Mouse (Mus musculus) limb, embryonic 14.5 days (tissue): Measurements from ENCODE around the gene Clec11a. TPM values are rescaled to one million over a fixed set of nuclear protein-coding genes. Genes with fewer than 3 reads are reported as not detected.
A peak's percentile ranks its signal among the peaks of the same experiment; 100 is the strongest.

Experiments used
- ATAC-seq: fragments of 200-750 bp; cut with Nextera tagmentation; 2 replicates; pipeline ENCODE4 v1.8.0; 2017; ENCODE audit warnings: low read depth, moderate number of reproducible peaks, moderate TSS enrichment; ENCODE audit not compliant: low FRiP score
- DNase-seq: peaks from one replicate; pipeline ENCODE4 v3.0.0-alpha.2; 2015; ENCODE audit warnings: low spot score
- H3K27ac ChIP-seq: fragments of 300-500 bp; sonication (generic); replicated peaks from 2 replicates; pipeline ENCODE4 v1.5.1; 2014; ENCODE audit warnings: low read depth, mild to moderate bottlenecking, low read length, moderate library complexity, mixed read lengths
- H3K27me3 ChIP-seq: fragments of 300-500 bp; sonication (generic); 2 replicates; pipeline ENCODE4 v1.6.1; 2014; ENCODE audit warnings: low read length, mixed read lengths; ENCODE audit not compliant: control insufficient read depth, insufficient read depth
- H3K36me3 ChIP-seq: fragments of 300-500 bp; sonication (generic); 2 replicates; pipeline ENCODE4 v1.6.1; 2014; ENCODE audit warnings: mild to moderate bottlenecking, low read length, moderate library complexity, mixed read lengths; ENCODE audit not compliant: control insufficient read depth, insufficient read depth
- H3K4me1 ChIP-seq: fragments of 300-500 bp; sonication (generic); 2 replicates; pipeline ENCODE4 v1.6.1; 2014; ENCODE audit warnings: antibody characterized with exemption, low read length, mixed read lengths; ENCODE audit not compliant: control insufficient read depth, insufficient read depth
- H3K4me2 ChIP-seq: fragments of 300-500 bp; sonication (generic); replicated peaks from 2 replicates; pipeline ENCODE4 v1.6.1; 2014; ENCODE audit warnings: low read depth, mild to moderate bottlenecking, low read length, moderate library complexity; ENCODE audit not compliant: severe bottlenecking
- H3K4me3 ChIP-seq: fragments of 300-500 bp; sonication (generic); replicated peaks from 2 replicates; pipeline ENCODE4 v1.5.1; 2014; ENCODE audit warnings: low read length
- H3K9ac ChIP-seq: fragments of 300-500 bp; sonication (generic); 2 replicates; pipeline ENCODE4 v1.6.1; 2014; ENCODE audit warnings: mild to moderate bottlenecking, low read depth, low read length, moderate library complexity; ENCODE audit not compliant: severe bottlenecking
- H3K9me3 ChIP-seq: fragments of 300-500 bp; sonication (generic); 2 replicates; pipeline ENCODE4 v1.6.1; 2016; ENCODE audit warnings: low read length; ENCODE audit not compliant: control insufficient read depth
- POLR2A ChIP-seq: fragments of 200-500 bp; IDR thresholded peaks from 2 replicates; pipeline ENCODE4 v1.8.0; 2012; ENCODE audit warnings: inconsistent platforms, mild to moderate bottlenecking, moderate library complexity, borderline replicate concordance; ENCODE audit not compliant: insufficient read depth, insufficient read length; ENCODE audit errors: extremely low read depth
- WGBS: fragments of 180-500 bp; shearing (Covaris S2); extraction: QIAGEN DNeasy Blood & Tissue Kit; methylation state at CpG from one replicate; pipeline ENCODE4 v1.1.7; 2014; 5-methylcytosine and 5-hydroxymethylcytosine counted together
- polyA plus RNA-seq, 2 experiments: library from polyadenylated mRNA; depleted of rRNA in 1 of 2; stranded (reverse) in 1 of 2; unstranded in 1 of 2; fragments of >200 nt; fragmentation: Nextera tagmentation in 1 of 2; extraction: Ambion mirVana in 1 of 2; gene quantifications; 2 replicates each; pipeline versions ENCODE4 v1.2.1 to v1.2.3; 2012 to 2014

Gene Clec11a
- polyA plus RNA-seq, 2 experiments: 15.5 to 21.2 TPM

GRCm38 (mm10) chr7:44253023-44253616 lies 53.6 kb downstream of the Clec11a start:
- 63% methylated on average over 15 of the region's 15 CpGs for WGBS
- H3K36me3 ChIP-seq: peaks cover 48% of the 10 kb centered on the region
- TF ChIP-seq POLR2A: no peak
- DNase-seq: no peak
- no peak overlapping the region for H3K9ac ChIP-seq
- H3K27me3 ChIP-seq: no peaks in the 10 kb centered on the region
- H3K9me3 ChIP-seq: no peaks in the 10 kb centered on the region
- 0 out of 2 replicates have a peak, but pooled peaks cover under 1% of the 10 kb centered on the region for H3K4me1 ChIP-seq
- H3K27ac ChIP-seq: no peak overlapping the region
- ATAC-seq: peak; percentile 21; the same call in 1 of the 2 replicates
- no peak overlapping the region for H3K4me3 ChIP-seq
- H3K4me2 ChIP-seq: no peak overlapping the region

Other genes starting within 250 kb of the Clec11a start
- gene Klk1b21, start 204.6 kb downstream of the Clec11a start, polyA plus RNA-seq (2012; rRNA removed): not detected in 2 replicates
- not detected in 2 replicates for gene Klk1b21, start 204.6 kb downstream of the Clec11a start, polyA plus RNA-seq (2014; fragmentation: Nextera tagmentation; extraction: Ambion mirVana)
- gene Klk1b22, start 194.2 kb downstream of the Clec11a start, polyA plus RNA-seq (2012; rRNA removed): not detected in 2 replicates
- not detected in 2 replicates for gene Klk1b22, start 194.2 kb downstream of the Clec11a start, polyA plus RNA-seq (2014; fragmentation: Nextera tagmentation; extraction: Ambion mirVana)
- not detected in 2 replicates for gene Klk1b16, start 170.1 kb downstream of the Clec11a start, polyA plus RNA-seq (2012; rRNA removed)
- gene Klk1b16, start 170.1 kb downstream of the Clec11a start, polyA plus RNA-seq (2014; fragmentation: Nextera tagmentation; extraction: Ambion mirVana): not detected in 2 replicates
- 0.08 and 0.17 TPM in 2 replicates for gene Klk1b24, start 118.7 kb downstream of the Clec11a start, polyA plus RNA-seq (2012; rRNA removed)
- gene Klk1b24, start 118.7 kb downstream of the Clec11a start, polyA plus RNA-seq (2014; fragmentation: Nextera tagmentation; extraction: Ambion mirVana): not detected in 2 replicates
- gene Klk1b3, start 108.7 kb downstream of the Clec11a start, polyA plus RNA-seq (2012; rRNA removed): not detected in 2 replicates
- gene Klk1b3, start 108.7 kb downstream of the Clec11a start, polyA plus RNA-seq (2014; fragmentation: Nextera tagmentation; extraction: Ambion mirVana): not detected in 2 replicates
- gene Klk1b4, start 99.5 kb downstream of the Clec11a start, polyA plus RNA-seq (2012; rRNA removed): not detected in 2 replicates
- not detected in 2 replicates for gene Klk1b4, start 99.5 kb downstream of the Clec11a start, polyA plus RNA-seq (2014; fragmentation: Nextera tagmentation; extraction: Ambion mirVana)
- gene Klk1b5, start 91.0 kb downstream of the Clec11a start, polyA plus RNA-seq (2012; rRNA removed): not detected in 2 replicates
- not detected in 2 replicates for gene Klk1b5, start 91.0 kb downstream of the Clec11a start, polyA plus RNA-seq (2014; fragmentation: Nextera tagmentation; extraction: Ambion mirVana)
- gene Klk1, start 81.5 kb downstream of the Clec11a start, polyA plus RNA-seq (2012; rRNA removed): 0.27 TPM in 1 of 2 replicates, not detected in the other
- not detected in 2 replicates for gene Klk1, start 81.5 kb downstream of the Clec11a start, polyA plus RNA-seq (2014; fragmentation: Nextera tagmentation; extraction: Ambion mirVana)
- gene Gm36864, start 70.7 kb downstream of the Clec11a start, polyA plus RNA-seq (2012; rRNA removed): not detected in 2 replicates
- gene Gm36864, start 70.7 kb downstream of the Clec11a start, polyA plus RNA-seq (2014; fragmentation: Nextera tagmentation; extraction: Ambion mirVana): not detected in 2 replicates
- 1.3 and 1.4 TPM in 2 replicates for gene 1700028J19Rik, start 60.2 kb downstream of the Clec11a start, polyA plus RNA-seq (2012; rRNA removed)
- 0.53 and 1.3 TPM in 2 replicates for gene 1700028J19Rik, start 60.2 kb downstream of the Clec11a start, polyA plus RNA-seq (2014; fragmentation: Nextera tagmentation; extraction: Ambion mirVana)
- 315 and 368 TPM in 2 replicates for gene 2410002F23Rik, start 60.2 kb downstream of the Clec11a start, polyA plus RNA-seq (2012; rRNA removed)
- 163 and 170 TPM in 2 replicates for gene 2410002F23Rik, start 60.2 kb downstream of the Clec11a start, polyA plus RNA-seq (2014; fragmentation: Nextera tagmentation; extraction: Ambion mirVana)
- gene Acp4, start 49.5 kb downstream of the Clec11a start, polyA plus RNA-seq (2012; rRNA removed): 0.09 and 0.25 TPM in 2 replicates
- 0.11 and 0.25 TPM in 2 replicates for gene Acp4, start 49.5 kb downstream of the Clec11a start, polyA plus RNA-seq (2014; fragmentation: Nextera tagmentation; extraction: Ambion mirVana)
- gene Gm15517, start 45.5 kb downstream of the Clec11a start, polyA plus RNA-seq (2012; rRNA removed): not detected in 2 replicates
- gene Gm15517, start 45.5 kb downstream of the Clec11a start, polyA plus RNA-seq (2014; fragmentation: Nextera tagmentation; extraction: Ambion mirVana): not detected in 2 replicates
- 13.6 and 18.2 TPM in 2 replicates for gene Shank1, start 3.4 kb upstream of the Clec11a start, polyA plus RNA-seq (2012; rRNA removed)
- 4.0 and 4.3 TPM in 2 replicates for gene Shank1, start 3.4 kb upstream of the Clec11a start, polyA plus RNA-seq (2014; fragmentation: Nextera tagmentation; extraction: Ambion mirVana)
- 3.3 and 3.8 TPM in 2 replicates for gene Syt3, start 77.2 kb upstream of the Clec11a start, polyA plus RNA-seq (2012; rRNA removed)
- 2.2 and 4.6 TPM in 2 replicates for gene Syt3, start 77.2 kb upstream of the Clec11a start, polyA plus RNA-seq (2014; fragmentation: Nextera tagmentation; extraction: Ambion mirVana)
- 2.1 and 2.7 TPM in 2 replicates for gene 1700008O03Rik, start 78.9 kb upstream of the Clec11a start, polyA plus RNA-seq (2012; rRNA removed)
- gene 1700008O03Rik, start 78.9 kb upstream of the Clec11a start, polyA plus RNA-seq (2014; fragmentation: Nextera tagmentation; extraction: Ambion mirVana): 0.67 and 0.73 TPM in 2 replicates
- 15.3 and 23.0 TPM in 2 replicates for gene Lrrc4b, start 122.1 kb upstream of the Clec11a start, polyA plus RNA-seq (2012; rRNA removed)
- 1.6 and 1.8 TPM in 2 replicates for gene Lrrc4b, start 122.1 kb upstream of the Clec11a start, polyA plus RNA-seq (2014; fragmentation: Nextera tagmentation; extraction: Ambion mirVana)
- gene Aspdh, start 158.5 kb upstream of the Clec11a start, polyA plus RNA-seq (2012; rRNA removed): 1.8 and 3.1 TPM in 2 replicates
- gene Aspdh, start 158.5 kb upstream of the Clec11a start, polyA plus RNA-seq (2014; fragmentation: Nextera tagmentation; extraction: Ambion mirVana): 0.37 and 0.58 TPM in 2 replicates
- gene Josd2, start 161.1 kb upstream of the Clec11a start, polyA plus RNA-seq (2012; rRNA removed): 167 and 215 TPM in 2 replicates
- 78.9 and 81.5 TPM in 2 replicates for gene Josd2, start 161.1 kb upstream of the Clec11a start, polyA plus RNA-seq (2014; fragmentation: Nextera tagmentation; extraction: Ambion mirVana)
- gene Emc10, start 189.6 kb upstream of the Clec11a start, polyA plus RNA-seq (2012; rRNA removed): 182 and 265 TPM in 2 replicates
- gene Emc10, start 189.6 kb upstream of the Clec11a start, polyA plus RNA-seq (2014; fragmentation: Nextera tagmentation; extraction: Ambion mirVana): 149 and 151 TPM in 2 replicates
- 19.8 and 21.5 TPM in 2 replicates for gene Fam71e1, start 189.7 kb upstream of the Clec11a start, polyA plus RNA-seq (2012; rRNA removed)
- 12.2 and 13.6 TPM in 2 replicates for gene Fam71e1, start 189.7 kb upstream of the Clec11a start, polyA plus RNA-seq (2014; fragmentation: Nextera tagmentation; extraction: Ambion mirVana)
- 0.03 TPM in 2 replicates for gene Mybpc2, start 217.8 kb upstream of the Clec11a start, polyA plus RNA-seq (2012; rRNA removed)
- gene Mybpc2, start 217.8 kb upstream of the Clec11a start, polyA plus RNA-seq (2014; fragmentation: Nextera tagmentation; extraction: Ambion mirVana): 0.06 and 0.15 TPM in 2 replicates
- 1.1 and 1.5 TPM in 2 replicates for gene Spib, start 225.2 kb upstream of the Clec11a start, polyA plus RNA-seq (2012; rRNA removed)
- gene Spib, start 225.2 kb upstream of the Clec11a start, polyA plus RNA-seq (2014; fragmentation: Nextera tagmentation; extraction: Ambion mirVana): 0.43 and 0.59 TPM in 2 replicates
- gene Pold1, start 241.9 kb upstream of the Clec11a start, polyA plus RNA-seq (2012; rRNA removed): 102 and 133 TPM in 2 replicates
- gene Pold1, start 241.9 kb upstream of the Clec11a start, polyA plus RNA-seq (2014; fragmentation: Nextera tagmentation; extraction: Ambion mirVana): 62.1 and 63.1 TPM in 2 replicates
- 88.9 and 117 TPM in 2 replicates for gene Nr1h2, start 247.0 kb upstream of the Clec11a start, polyA plus RNA-seq (2012; rRNA removed)
- 63.8 and 75.9 TPM in 2 replicates for gene Nr1h2, start 247.0 kb upstream of the Clec11a start, polyA plus RNA-seq (2014; fragmentation: Nextera tagmentation; extraction: Ambion mirVana)